Mouse (Mus musculus) cerebellum, adult 2 months (tissue): ENCODE results near the gene Ak9.

Source experiments
- CTCF ChIP-seq: fragments of 200-500 bp; IDR thresholded peaks from 2 replicates; pipeline ENCODE4 v1.5.1; 2011; ENCODE audit warnings: low read depth, mild to moderate bottlenecking, control low read depth, low read length, moderate library complexity, borderline replicate concordance; ENCODE audit not compliant: insufficient read depth
- POLR2A ChIP-seq: fragments of 200-500 bp; IDR thresholded peaks from 2 replicates; pipeline ENCODE4 v1.6.1; 2011; ENCODE audit warnings: low read length, control low read depth, borderline replicate concordance; ENCODE audit not compliant: insufficient read depth

DNA sequence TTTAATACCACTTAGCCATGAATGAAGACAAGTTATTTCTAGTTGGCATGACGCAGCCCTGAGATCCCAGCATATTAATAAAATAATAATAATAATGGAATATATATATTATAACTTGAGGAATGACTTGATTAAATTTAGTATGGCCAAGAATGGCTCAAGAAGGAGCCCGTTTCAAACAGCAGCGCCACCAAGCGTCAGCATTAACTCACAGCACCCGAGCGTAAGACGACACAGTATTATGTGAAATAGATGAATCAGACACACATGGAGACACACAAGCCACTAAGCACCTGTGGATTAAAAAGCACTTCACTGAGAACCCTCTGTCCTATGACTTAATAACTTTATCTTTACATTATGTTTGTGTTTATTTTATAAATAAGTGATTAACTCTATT, 31.9 kb upstream of the Ak9 start:
- TF ChIP-seq CTCF (peak; percentile 48; the same call in 1 of the 2 replicates), POLR2A (no peak)
